Mouse (Mus musculus) MEL (cell line): ENCODE data around the gene Flna. TPM values are rescaled to one million over a fixed set of nuclear protein-coding genes. Genes with fewer than 3 reads are reported as not detected.

ENCODE experiments used
- DNase-seq: peaks from one replicate; pipeline ENCODE4 v3.0.0; 2011; ENCODE audit warnings: low read depth, low spot score
- H3K27ac ChIP-seq: 2 replicates; pipeline ENCODE4 v1.5.1; 2012; ENCODE audit warnings: low read depth, mild to moderate bottlenecking, control low read depth, low read length, moderate library complexity; ENCODE audit not compliant: control insufficient read depth
- H3K27me3 ChIP-seq, 2 experiments: fragments of 150-350 bp in 1 of 2; sonication (generic) in 1 of 2; 2 replicates each; pipeline ENCODE4 v1.6.1; 2012; ENCODE audit warnings: low read length in 2 of 2, mild to moderate bottlenecking in 2 of 2, improper control_type of control experiment in 1 of 2, moderate library complexity in 1 of 2; ENCODE audit not compliant: insufficient read depth in 2 of 2, control insufficient read depth in 1 of 2
- H3K36me3 ChIP-seq, 2 experiments: 2 replicates each; pipeline ENCODE4 v1.6.1; 2012 to 2014; ENCODE audit warnings: low read length in 2 of 2, improper control_type of control experiment in 1 of 2, inconsistent platforms in 1 of 2, mild to moderate bottlenecking in 1 of 2; ENCODE audit not compliant: insufficient read depth in 2 of 2, control insufficient read depth in 1 of 2
- H3K4me1 ChIP-seq, 2 experiments: fragments of 150-350 bp in 1 of 2; sonication (generic) in 1 of 2; 2 replicates each; pipeline ENCODE4 v1.6.1; 2012; ENCODE audit warnings: low read length in 2 of 2, improper control_type of control experiment in 1 of 2, mild to moderate bottlenecking in 1 of 2; ENCODE audit not compliant: insufficient read depth in 2 of 2, control insufficient read depth in 1 of 2
- H3K4me3 ChIP-seq, 2 experiments: fragments of 150-350 bp in 1 of 2; sonication (generic) in 1 of 2; 2 replicates each; pipeline ENCODE4 v1.5.1; 2012; ENCODE audit warnings: low read depth in 2 of 2, low read length in 2 of 2, mild to moderate bottlenecking in 2 of 2, moderate library complexity in 2 of 2, control low read depth in 1 of 2, improper control_type of control experiment in 1 of 2; ENCODE audit not compliant: control insufficient read depth in 1 of 2, insufficient read depth in 1 of 2
- H3K79me2 ChIP-seq: 2 replicates; pipeline ENCODE4 v1.6.1; 2012; ENCODE audit warnings: mild to moderate bottlenecking, low read length, moderate library complexity; ENCODE audit not compliant: control insufficient read depth, poor library complexity, insufficient read depth
- H3K9ac ChIP-seq: 2 replicates; pipeline ENCODE4 v1.6.1; 2012; ENCODE audit warnings: low read depth, mild to moderate bottlenecking, control low read depth, low read length, moderate library complexity; ENCODE audit not compliant: control insufficient read depth, poor library complexity, severe bottlenecking
- H3K9me3 ChIP-seq: fragments of 150-350 bp; sonication (generic); replicated peaks from 2 replicates; pipeline ENCODE4 v1.6.1; 2012; ENCODE audit warnings: mild to moderate bottlenecking, low read length, improper control_type of control experiment, moderate library complexity; ENCODE audit not compliant: insufficient read depth
- BHLHE40 ChIP-seq: IDR thresholded peaks from 2 replicates; pipeline ENCODE4 v1.6.1; 2012; ENCODE audit warnings: low read depth, mild to moderate bottlenecking, inconsistent platforms, low read length, improper control_type of control experiment, borderline replicate concordance
- CHD1 ChIP-seq: IDR thresholded peaks from 2 replicates; pipeline ENCODE4 v1.6.1; 2012; ENCODE audit warnings: low read depth, mild to moderate bottlenecking, inconsistent platforms, low read length, improper control_type of control experiment
- CHD2 ChIP-seq: IDR thresholded peaks from 2 replicates; pipeline ENCODE4 v1.6.1; 2011; ENCODE audit warnings: low read length, improper control_type of control experiment
- CTCF ChIP-seq, 3 experiments: IDR thresholded peaks in 2 of 3; conservative IDR thresholded peaks in 1 of 3; 2 replicates each; pipeline ENCODE4 v1.5.1; 2011 to 2012; ENCODE audit warnings: low read length in 3 of 3, low read depth in 2 of 3, mild to moderate bottlenecking in 2 of 3, improper control_type of control experiment in 1 of 3, inconsistent platforms in 1 of 3, mixed read lengths in 1 of 3, moderate library complexity in 1 of 3; ENCODE audit not compliant: control insufficient read depth in 1 of 3, insufficient read depth in 1 of 3, poor library complexity in 1 of 3, severe bottlenecking in 1 of 3
- E2F4 ChIP-seq: IDR thresholded peaks from 2 replicates; pipeline ENCODE4 v1.6.1; 2011; ENCODE audit warnings: low read depth, low read length, improper control_type of control experiment, borderline replicate concordance
- ELF1 ChIP-seq: IDR thresholded peaks from 2 replicates; pipeline ENCODE4 v1.6.1; 2014; ENCODE audit warnings: low read depth, mild to moderate bottlenecking, inconsistent platforms, low read length, improper control_type of control experiment, moderate library complexity
- EP300 ChIP-seq, 2 experiments: IDR thresholded peaks; 2 replicates each; pipeline ENCODE4 v1.6.1; 2011; ENCODE audit warnings: improper control_type of control experiment in 2 of 2, low read length in 2 of 2, low read depth in 1 of 2, mild to moderate bottlenecking in 1 of 2
- ETS1 ChIP-seq: IDR thresholded peaks from 2 replicates; pipeline ENCODE4 v1.6.1; 2012; ENCODE audit warnings: low read depth, mild to moderate bottlenecking, inconsistent platforms, low read length, improper control_type of control experiment, moderate library complexity
- GABPA ChIP-seq: IDR thresholded peaks from 2 replicates; pipeline ENCODE4 v1.6.1; 2012; ENCODE audit warnings: low read depth, mild to moderate bottlenecking, inconsistent platforms, low read length, improper control_type of control experiment, moderate library complexity
- GATA1 ChIP-seq: IDR thresholded peaks from 2 replicates; pipeline ENCODE4 v1.6.1; 2011; ENCODE audit warnings: low read depth, low read length, improper control_type of control experiment
- HCFC1 ChIP-seq: IDR thresholded peaks from 2 replicates; pipeline ENCODE4 v1.6.1; 2012; ENCODE audit warnings: low read depth, mild to moderate bottlenecking, inconsistent platforms, low read length, improper control_type of control experiment, moderate library complexity
- JUND ChIP-seq: IDR thresholded peaks from 2 replicates; pipeline ENCODE4 v1.6.1; 2011; ENCODE audit warnings: low read depth, mild to moderate bottlenecking, improper control_type of control experiment, low read length
- KAT2A ChIP-seq: conservative IDR thresholded peaks from 2 replicates; pipeline ENCODE4 v1.6.1; 2012; ENCODE audit warnings: low read depth, low read length, improper control_type of control experiment, inconsistent platforms
- MAFK ChIP-seq: IDR thresholded peaks from 2 replicates; pipeline ENCODE4 v1.6.1; 2011; ENCODE audit warnings: low read depth, mild to moderate bottlenecking, low read length, improper control_type of control experiment, borderline replicate concordance
- MAX ChIP-seq: IDR thresholded peaks from 2 replicates; pipeline ENCODE4 v1.6.1; 2011; ENCODE audit warnings: low read length, improper control_type of control experiment
- MAZ ChIP-seq: IDR thresholded peaks from 2 replicates; pipeline ENCODE4 v1.6.1; 2012; ENCODE audit warnings: low read depth, mild to moderate bottlenecking, inconsistent platforms, low read length, improper control_type of control experiment
- MEF2A ChIP-seq: IDR thresholded peaks from 2 replicates; pipeline ENCODE4 v1.6.1; 2014; ENCODE audit warnings: low read depth, mild to moderate bottlenecking, inconsistent platforms, low read length, improper control_type of control experiment; ENCODE audit not compliant: poor library complexity, insufficient replicate concordance, severe bottlenecking; ENCODE audit errors: extremely low read depth
- MXI1 ChIP-seq: IDR thresholded peaks from 2 replicates; pipeline ENCODE4 v1.6.1; 2011; ENCODE audit warnings: mild to moderate bottlenecking, low read depth, low read length, improper control_type of control experiment
- MYB ChIP-seq: IDR thresholded peaks from 2 replicates; pipeline ENCODE4 v1.6.1; 2011; ENCODE audit warnings: mild to moderate bottlenecking, low read depth, low read length, improper control_type of control experiment
- MYC ChIP-seq: IDR thresholded peaks from 2 replicates; pipeline ENCODE4 v1.6.1; 2011; ENCODE audit warnings: low read depth, mild to moderate bottlenecking, low read length, improper control_type of control experiment, moderate library complexity
- NELFE ChIP-seq: IDR thresholded peaks from 2 replicates; pipeline ENCODE4 v1.6.1; 2011; ENCODE audit warnings: low read depth, low read length, improper control_type of control experiment
- NRF1 ChIP-seq: IDR thresholded peaks from 2 replicates; pipeline ENCODE4 v1.6.1; 2014; ENCODE audit warnings: low read depth, mild to moderate bottlenecking, inconsistent platforms, low read length, improper control_type of control experiment, moderate library complexity; ENCODE audit not compliant: poor library complexity, insufficient read depth, severe bottlenecking
- POLR2A ChIP-seq, 2 experiments: IDR thresholded peaks; 2 replicates each; pipeline ENCODE4 v1.6.1; 2011 to 2012; ENCODE audit warnings: low read length in 2 of 2, mild to moderate bottlenecking in 2 of 2, control low read depth in 1 of 2, improper control_type of control experiment in 1 of 2, low read depth in 1 of 2, moderate library complexity in 1 of 2; ENCODE audit not compliant: control insufficient read depth in 1 of 2, insufficient read depth in 1 of 2, poor library complexity in 1 of 2
- POLR2AphosphoS2 ChIP-seq: IDR thresholded peaks from 2 replicates; pipeline ENCODE4 v1.6.1; 2011; ENCODE audit warnings: low read length, improper control_type of control experiment
- POLR2AphosphoS5 ChIP-seq: IDR thresholded peaks from 2 replicates; pipeline ENCODE4 v1.6.1; 2012; ENCODE audit warnings: low read depth, borderline replicate concordance, mild to moderate bottlenecking, inconsistent platforms, low read length, moderate library complexity, mixed read lengths
- RAD21 ChIP-seq: IDR thresholded peaks from 2 replicates; pipeline ENCODE4 v1.6.1; 2011; ENCODE audit warnings: mild to moderate bottlenecking, low read depth, low read length, improper control_type of control experiment
- RCOR1 ChIP-seq: IDR thresholded peaks from 2 replicates; pipeline ENCODE4 v1.6.1; 2012; ENCODE audit warnings: low read depth, mild to moderate bottlenecking, inconsistent platforms, low read length, improper control_type of control experiment
- SIN3A ChIP-seq: IDR thresholded peaks from 2 replicates; pipeline ENCODE4 v1.6.1; 2012; ENCODE audit warnings: low read length, improper control_type of control experiment, inconsistent platforms
- SMC3 ChIP-seq: IDR thresholded peaks from 2 replicates; pipeline ENCODE4 v1.6.1; 2011; ENCODE audit warnings: low read depth, low read length, improper control_type of control experiment
- TAL1 ChIP-seq: IDR thresholded peaks from 2 replicates; pipeline ENCODE4 v1.6.1; 2012; ENCODE audit warnings: mild to moderate bottlenecking, inconsistent platforms, low read length, moderate library complexity, mixed read lengths
- TBP ChIP-seq: IDR thresholded peaks from 2 replicates; pipeline ENCODE4 v1.8.0; 2011; ENCODE audit warnings: low read depth, low read length, improper control_type of control experiment
- TCF12 ChIP-seq: IDR thresholded peaks from 2 replicates; pipeline ENCODE4 v1.6.1; 2014; ENCODE audit warnings: low read depth, mild to moderate bottlenecking, inconsistent platforms, low read length, improper control_type of control experiment, moderate library complexity
- UBTF ChIP-seq: IDR thresholded peaks from 2 replicates; pipeline ENCODE4 v1.6.1; 2012; ENCODE audit warnings: low read depth, mild to moderate bottlenecking, inconsistent platforms, low read length, improper control_type of control experiment, moderate library complexity, borderline replicate concordance; ENCODE audit not compliant: insufficient read depth
- USF1 ChIP-seq: IDR thresholded peaks from 2 replicates; pipeline ENCODE4 v1.6.1; 2014; ENCODE audit warnings: low read depth, mild to moderate bottlenecking, inconsistent platforms, low read length, improper control_type of control experiment, moderate library complexity
- ZC3H11A ChIP-seq: IDR thresholded peaks from 2 replicates; pipeline ENCODE4 v1.6.1; 2012; ENCODE audit warnings: low read depth, mild to moderate bottlenecking, inconsistent platforms, low read length, improper control_type of control experiment
- ZKSCAN1 ChIP-seq: IDR thresholded peaks from 2 replicates; pipeline ENCODE4 v1.6.1; 2012; ENCODE audit warnings: low read depth, mild to moderate bottlenecking, inconsistent platforms, low read length, improper control_type of control experiment, moderate library complexity
- ZMIZ1 ChIP-seq: IDR thresholded peaks from 2 replicates; pipeline ENCODE4 v1.6.1; 2012; ENCODE audit warnings: low read depth, mild to moderate bottlenecking, inconsistent platforms, low read length, improper control_type of control experiment, moderate library complexity
- ZNF384 ChIP-seq: IDR thresholded peaks from 2 replicates; pipeline ENCODE4 v1.6.1; 2012; ENCODE audit warnings: low read depth, mild to moderate bottlenecking, inconsistent platforms, low read length, improper control_type of control experiment
- polyA plus RNA-seq, 2 experiments: library from polyadenylated mRNA; stranded (reverse) in 1 of 2; unstranded in 1 of 2; fragments of >175 nt in 1 of 2; fragments of >200 nt in 1 of 2; gene quantifications; 2 replicates each; pipeline versions ENCODE4 v1.2.1 to v1.2.4; 2012; ENCODE audit warnings: low replicate concordance in 2 of 2, low read depth in 1 of 2; ENCODE audit not compliant: insufficient read length in 2 of 2, insufficient read depth in 1 of 2, missing spikeins in 1 of 2
- total RNA-seq: library from RNA; depleted of rRNA; stranded (reverse); fragments of 300-350 nt; gene quantifications from 2 replicates; pipeline ENCODE4 v1.2.3, GENCODE M21; 2012

Flna gene
- total and polyA plus RNA-seq, 3 experiments: 111 to 233 (median 147) TPM

DNA sequence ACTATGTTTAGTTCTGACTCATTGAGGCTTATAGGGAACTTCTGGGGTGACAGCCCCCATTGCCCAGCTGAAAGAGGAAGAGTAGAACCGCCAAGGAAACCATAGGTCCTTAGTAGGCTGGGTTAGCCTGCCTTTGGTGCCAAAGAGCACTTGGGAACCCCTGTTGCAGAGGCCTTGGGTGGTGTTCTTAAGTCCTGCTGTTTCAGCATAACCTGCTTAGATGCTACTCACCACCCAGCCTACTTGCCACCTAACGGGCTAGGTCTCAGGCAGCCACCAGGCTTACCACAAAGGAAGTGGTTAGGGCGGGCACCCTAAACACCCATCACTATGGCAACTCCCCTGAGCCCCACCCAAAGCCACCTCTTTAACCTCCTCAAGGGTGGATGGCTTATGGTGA is 5.8 kb downstream of the Flna start:
- H3K27ac ChIP-seq: peak overlapping the region; percentile 97
- peaks cover 0 to 12% of the 10 kb centered on the region in 2 experiments; a peak in 3 of 4 replicates for H3K36me3 ChIP-seq
- peak; percentile 91 for DNase-seq
- H3K9ac ChIP-seq: peak overlapping the region; percentile 56
- peaks cover 18% of the 10 kb centered on the region for H3K79me2 ChIP-seq
- peak overlapping the region; percentile 0 to 17; a peak in 2 of 4 replicates for H3K4me3 ChIP-seq
- H3K27me3 ChIP-seq: no peaks in the 10 kb centered on the region
- peaks cover 0 to 10% of the 10 kb centered on the region in 2 experiments; a peak in 1 of 4 replicates for H3K4me1 ChIP-seq
- H3K9me3 ChIP-seq: no peaks in the 10 kb centered on the region
- TF ChIP-seq MEF2A: no peak
- TF ChIP-seq ZC3H11A: no peak
- no peak for TF ChIP-seq BHLHE40
- no peak for TF ChIP-seq UBTF
- TF ChIP-seq ETS1: peak; percentile 66
- no peak; the same call in 1 of the 2 replicates for TF ChIP-seq HCFC1
- TF ChIP-seq TAL1: no peak
- no peak for TF ChIP-seq KAT2A
- no peak for TF ChIP-seq ELF1
- TF ChIP-seq NRF1: no peak
- no peak for TF ChIP-seq MYC
- no peak for TF ChIP-seq CTCF (IDR thresholded peaks at IDR 0.05 in 2 of 3, conservative IDR thresholded peaks at IDR 0.05 in 1 of 3; ENCODE audit: control insufficient read depth in 1 of 3, insufficient read depth in 1 of 3, low read depth in 2 of 3, low read length in 3 of 3, poor library complexity in 1 of 3, severe bottlenecking in 1 of 3)
- no peak for TF ChIP-seq SMC3
- TF ChIP-seq RAD21: no peak
- TF ChIP-seq EP300 (IDR thresholded peaks at IDR 0.05; ENCODE audit: low read depth in 1 of 2, low read length in 2 of 2): peak; percentile 26 to 79; a peak in 3 of 4 replicates
- 0 out of 2 replicates have a peak, but pooled peaks have one; percentile 31 for TF ChIP-seq NELFE
- TF ChIP-seq E2F4: no peak
- peak; percentile 39; the same call in 1 of the 2 replicates for TF ChIP-seq MAX
- TF ChIP-seq MAZ: 0 out of 2 replicates have a peak, but pooled peaks have one; percentile 56
- TF ChIP-seq MXI1: no peak
- TF ChIP-seq USF1: no peak
- TF ChIP-seq MAFK: 0 out of 2 replicates have a peak, but pooled peaks have one; percentile 36
- no peak for TF ChIP-seq GATA1
- no peak; the same call in 1 of the 2 replicates for TF ChIP-seq ZMIZ1
- no peak; the same call in 1 of the 2 replicates for TF ChIP-seq RCOR1
- TF ChIP-seq CHD2: no peak
- TF ChIP-seq ZNF384: no peak
- TF ChIP-seq POLR2A (IDR thresholded peaks at IDR 0.05; ENCODE audit: control insufficient read depth in 1 of 2, insufficient read depth in 1 of 2, low read depth in 1 of 2, low read length in 2 of 2, poor library complexity in 1 of 2): peak in 1 of 2 experiments; percentile 34; a peak in 1 of 4 replicates
- TF ChIP-seq TCF12: no peak
- TF ChIP-seq MYB: 0 out of 2 replicates have a peak, but pooled peaks have one; percentile 16
- TF ChIP-seq JUND: no peak
- no peak for TF ChIP-seq POLR2AphosphoS2
- no peak for TF ChIP-seq ZKSCAN1
- TF ChIP-seq TBP: 0 out of 2 replicates have a peak, but pooled peaks have one; percentile 26
- TF ChIP-seq GABPA: no peak
- no peak for TF ChIP-seq POLR2AphosphoS5
- TF ChIP-seq CHD1: no peak
- TF ChIP-seq SIN3A: peak; percentile 77
